Mouse (Mus musculus): ENCODE data around the gene Cbfa2t3.

Gene Cbfa2t3

GRCm38 (mm10) chr8:122665221-122665620 is 33.7 kb downstream of the Cbfa2t3 start:
- DNase-seq (ENCODE audit: low spot score): no peak

GRCm38 (mm10) chr8:122663670-122664069 is 35.2 kb downstream of the Cbfa2t3 start:
- DNase-seq (ENCODE audit: low spot score): no peak

GRCm38 (mm10) chr8:122663106-122663505 is 35.8 kb downstream of the Cbfa2t3 start:
- no peak for DNase-seq (ENCODE audit: low spot score)

GRCm38 (mm10) chr8:122661894-122662293 is 37.0 kb downstream of the Cbfa2t3 start:
- no peak for DNase-seq (ENCODE audit: low spot score)

GRCm38 (mm10) chr8:122661138-122661537 is 37.8 kb downstream of the Cbfa2t3 start:
- DNase-seq (ENCODE audit: low spot score): no peak

GRCm38 (mm10) chr8:122660022-122660421 is 38.9 kb downstream of the Cbfa2t3 start:
- no peak for DNase-seq (ENCODE audit: low spot score)

DNA sequence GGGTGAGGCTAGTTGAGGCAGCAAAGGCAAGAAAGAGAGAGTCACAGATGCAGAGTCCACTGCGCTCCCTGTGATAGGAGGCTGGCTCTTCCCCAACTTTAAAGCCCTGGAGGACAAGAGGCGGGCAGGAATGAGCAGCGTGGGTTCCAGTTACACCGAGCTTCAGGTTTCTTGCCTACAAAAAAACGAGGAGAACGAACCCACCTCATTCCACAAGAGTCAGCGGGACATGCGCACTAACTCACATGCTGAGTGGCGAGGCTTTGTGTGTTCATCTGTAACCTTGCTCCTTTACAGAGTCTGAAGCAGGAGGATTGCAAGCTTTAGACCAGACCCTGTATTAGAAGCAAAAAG is 40.1 kb downstream of the Cbfa2t3 start:
- DNase-seq (ENCODE audit: low spot score): no peak

- DNase-seq (ENCODE audit: low spot score): no peak
These were observed 40.6 kb downstream of the Cbfa2t3 start for GRCm38 (mm10) chr8:122658149-122658806.

GRCm38 (mm10) chr8:122656056-122656999 is 42.6 kb downstream of the Cbfa2t3 start:
- DNase-seq (ENCODE audit: low spot score): no peak

DNA sequence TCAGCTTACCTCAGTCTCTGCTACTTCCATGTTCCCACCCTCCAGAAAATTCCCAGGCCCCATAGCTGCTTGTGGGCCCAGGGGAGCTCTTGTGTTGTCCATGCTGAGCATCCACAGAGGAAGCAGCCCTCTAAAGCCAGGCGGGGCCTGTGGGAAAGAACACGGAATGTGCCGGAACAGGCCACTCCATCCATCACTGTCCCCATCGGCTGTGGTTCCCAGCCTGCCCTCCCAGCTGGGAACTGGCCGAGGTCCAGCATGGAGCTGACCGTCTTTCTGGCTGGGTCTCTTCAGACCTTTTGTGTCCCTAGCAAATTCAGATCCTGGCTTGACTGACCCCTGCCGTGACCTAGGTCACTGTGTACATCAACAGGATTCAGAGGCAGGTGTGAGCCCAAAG is 44.1 kb downstream of the Cbfa2t3 start:
- no peak for DNase-seq (ENCODE audit: low spot score)

DNA sequence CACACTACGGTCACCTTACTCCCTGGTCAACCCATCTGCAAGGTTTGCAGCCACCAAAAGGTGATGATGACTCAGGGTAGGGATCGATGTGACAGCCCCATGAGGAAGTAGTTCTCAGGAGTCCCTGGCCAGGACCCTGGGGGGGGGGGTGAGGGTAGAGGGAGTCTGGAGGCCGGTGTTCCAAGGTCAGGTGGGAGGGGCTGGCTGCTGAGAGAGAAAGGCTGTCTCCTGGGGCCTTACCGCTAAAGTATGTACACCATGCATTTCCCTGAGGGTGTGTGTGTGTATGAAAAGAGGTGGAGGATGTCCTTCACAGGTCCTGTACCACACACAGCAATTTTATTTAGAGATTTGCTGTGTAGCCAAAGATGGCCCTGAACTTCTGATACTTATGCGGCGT is 46.3 kb downstream of the Cbfa2t3 start:
- DNase-seq (ENCODE audit: low spot score): no peak

- DNase-seq (ENCODE audit: low spot score): no peak
These were observed 47.5 kb downstream of the Cbfa2t3 start for GRCm38 (mm10) chr8:122651326-122651921.

- no peak for DNase-seq (ENCODE audit: low spot score)
These were observed 50.5 kb downstream of the Cbfa2t3 start for GRCm38 (mm10) chr8:122648192-122648970.

DNA sequence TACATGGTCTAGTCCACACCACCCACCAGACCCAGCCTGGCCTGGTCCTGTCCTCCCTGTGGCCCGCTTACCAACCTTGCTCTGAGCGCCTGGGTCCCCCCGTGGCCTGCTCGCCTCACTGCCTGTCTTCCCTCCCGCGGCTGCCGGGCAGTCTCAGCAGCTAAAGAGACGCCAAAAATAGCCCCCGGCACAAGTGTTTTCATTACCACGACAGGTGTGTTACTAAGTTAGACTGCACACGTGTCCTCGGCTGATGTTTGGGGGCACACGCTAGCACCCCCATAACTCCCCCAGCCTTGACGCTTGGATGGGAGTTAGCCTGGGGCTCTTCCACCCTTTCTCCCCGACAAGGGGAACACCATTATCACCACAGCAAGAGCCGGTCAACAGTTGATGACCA is 52.6 kb downstream of the Cbfa2t3 start:
- DNase-seq (ENCODE audit: low spot score): no peak

DNA sequence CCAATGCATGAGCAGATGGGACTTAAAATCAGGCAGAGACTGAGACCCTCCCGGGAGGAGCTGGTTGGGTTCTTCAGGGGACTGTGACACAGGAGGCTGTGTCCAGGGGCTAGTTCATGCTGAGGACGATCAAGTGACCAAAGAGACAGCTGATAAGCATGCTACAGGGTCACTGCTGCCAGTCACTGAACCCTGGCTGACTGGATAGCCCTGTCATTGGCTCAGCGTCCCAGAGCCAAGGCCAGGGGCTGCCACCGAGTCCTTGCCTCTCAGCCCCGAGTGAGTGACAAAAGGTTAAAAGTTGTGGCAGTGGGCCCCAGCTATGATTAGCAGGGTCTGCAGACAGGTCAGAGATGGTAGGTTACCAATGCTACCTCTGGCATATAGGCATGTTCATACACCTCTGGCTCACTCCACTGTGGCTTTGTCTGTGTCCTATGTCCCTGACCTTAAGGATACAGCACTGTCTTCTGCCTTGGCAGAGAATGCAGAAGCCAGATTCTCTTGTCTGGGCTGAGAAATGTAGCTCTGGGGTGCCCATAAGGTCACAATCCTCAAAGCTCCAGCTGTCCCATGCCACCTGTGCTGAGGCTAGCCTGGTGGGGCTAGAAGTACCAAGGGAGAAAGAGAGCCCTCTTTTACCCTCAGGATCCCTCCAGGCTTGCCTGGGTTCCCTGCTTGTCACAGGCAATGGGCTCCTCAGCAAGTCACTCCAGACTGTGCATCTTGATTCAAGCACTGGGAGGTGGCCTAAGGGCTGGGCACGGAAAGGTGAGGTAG is 54.5 kb downstream of the Cbfa2t3 start:
- no peak for DNase-seq (ENCODE audit: low spot score)

DNA sequence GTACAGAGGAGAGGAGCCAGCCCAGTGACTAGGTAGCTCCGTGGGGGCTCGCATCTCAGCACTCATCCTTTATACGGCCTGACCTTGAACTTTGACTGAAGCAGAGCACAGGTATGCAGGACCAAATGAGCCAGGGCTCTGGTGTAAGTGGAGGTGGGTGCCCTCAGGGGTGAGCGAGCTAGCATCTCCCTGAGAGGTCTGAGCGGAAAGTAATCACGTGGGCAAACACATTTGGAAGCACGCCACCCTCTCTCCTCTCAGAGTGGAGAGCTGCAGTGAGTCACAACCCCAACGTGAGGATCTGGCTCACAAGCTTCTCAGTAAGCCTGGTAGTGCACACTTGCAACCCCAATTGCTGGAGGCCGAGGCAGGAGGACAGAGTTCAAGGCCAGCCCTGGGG is 56.8 kb downstream of the Cbfa2t3 start:
- DNase-seq (ENCODE audit: low spot score): no peak

GRCm38 (mm10) chr8:122641406-122641805 is 57.5 kb downstream of the Cbfa2t3 start:
- no peak for DNase-seq (ENCODE audit: low spot score)

- DNase-seq (ENCODE audit: low spot score): no peak
These were observed 58.1 kb downstream of the Cbfa2t3 start for GRCm38 (mm10) chr8:122640825-122641224.

- no peak for DNase-seq (ENCODE audit: low spot score)
These were observed 59.2 kb downstream of the Cbfa2t3 start for GRCm38 (mm10) chr8:122639521-122640248.

- no peak for DNase-seq (ENCODE audit: low spot score)
These were observed 60.3 kb downstream of the Cbfa2t3 start for GRCm38 (mm10) chr8:122638601-122639000.

DNA sequence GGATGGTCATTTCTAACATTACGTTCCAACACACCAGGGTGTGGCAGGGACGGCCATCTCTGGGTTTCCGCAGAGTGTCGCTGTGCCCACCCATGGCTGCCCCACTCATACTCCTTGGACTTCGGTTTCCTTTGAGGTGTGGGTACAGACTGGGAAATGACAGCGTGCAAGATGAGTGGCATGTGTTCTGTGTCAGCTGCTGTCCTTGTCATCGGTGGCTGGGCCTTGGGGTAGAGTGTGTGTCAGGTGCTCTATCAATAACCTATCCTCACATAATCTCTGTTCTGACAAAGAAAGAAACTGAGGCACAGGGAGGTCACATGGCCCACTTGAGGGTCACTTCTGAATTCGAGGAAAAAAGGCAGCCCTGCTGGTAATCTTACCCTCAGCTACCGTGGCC is 61.7 kb downstream of the Cbfa2t3 start:
- DNase-seq (ENCODE audit: low spot score): no peak

Data from urinary bladder, postnatal 10 days (tissue).